Comparison of ENCODE assay signal across 8 mouse cellular contexts in the genomic region with DNA sequence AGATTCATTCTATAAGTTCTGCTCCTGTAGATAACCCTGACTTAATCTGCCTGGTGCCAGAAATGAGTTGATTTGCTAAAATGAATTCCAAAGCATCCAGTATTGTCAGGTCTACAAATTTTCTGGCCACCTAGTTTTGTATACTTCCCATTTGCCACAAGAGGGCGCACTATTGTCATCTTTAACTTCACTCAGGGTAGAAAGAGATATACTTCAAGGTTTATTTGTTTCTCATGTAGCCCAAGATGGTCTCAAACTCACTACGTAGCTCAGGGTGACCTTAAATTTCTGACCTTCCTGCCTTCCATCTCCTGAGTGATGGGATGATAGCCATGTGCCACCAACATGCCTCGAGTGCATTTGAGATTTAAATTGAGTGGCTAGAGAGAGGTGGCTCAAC. TPM values are rescaled to one million over a fixed set of nuclear protein-coding genes. Genes with fewer than 3 reads are reported as not detected.
DNase-seq lines count a peak whose midpoint lies in the region; ATAC-seq and TF ChIP-seq lines count a peak whose summit lies in the region.

No protein-coding gene starts in this region.

- 0 out of 2 replicates have a peak, but pooled peaks have one; percentile 17 for TF ChIP-seq CTCF in kidney, adult 2 months (conservative IDR thresholded peaks at IDR 0.05; ENCODE audit: insufficient read depth, insufficient read length, low read depth, low read length)
- TF ChIP-seq CTCF in liver, embryonic 14.5 days (IDR thresholded peaks at IDR 0.05; ENCODE audit: low read depth), result peak; percentile 72

- H3K4me1 ChIP-seq in kidney, adult 2 months (ENCODE audit: control insufficient read depth, insufficient read depth, low read length), result peaks cover 17% of the 10 kb centered on the region
- 0 out of 4 replicates have a peak, but pooled peaks cover 0 to 2% of the 10 kb centered on the region in 2 experiments for H3K4me1 ChIP-seq in ES-E14 (ENCODE audit: control insufficient read depth in 2 of 2, insufficient read depth in 2 of 2, low read length in 2 of 2, poor library complexity in 1 of 2)
- peaks cover 0 to 6% of the 10 kb centered on the region in 2 experiments; a peak in 2 of 4 replicates for H3K4me1 ChIP-seq in liver, embryonic 14.5 days (replicated peaks; ENCODE audit: control insufficient read depth in 2 of 2, insufficient read depth in 2 of 2, low read length in 1 of 2)

- no peak overlapping the region for H3K27ac ChIP-seq in kidney, adult 2 months (ENCODE audit: insufficient read depth, low read depth, low read length)
- H3K27ac ChIP-seq in ES-E14 (ENCODE audit: insufficient read depth, low read depth, low read length, poor library complexity, severe bottlenecking), result no peak overlapping the region
- H3K27ac ChIP-seq in liver, embryonic 14.5 days, result no peak overlapping the region

- peak; percentile 55 for ATAC-seq in liver, embryonic 14.5 days (ENCODE audit: insufficient read depth)

- no peaks in the 10 kb centered on the region for H3K36me3 ChIP-seq in kidney, adult 2 months (ENCODE audit: control insufficient read depth, insufficient read depth, low read length)
- H3K36me3 ChIP-seq in ES-E14 (ENCODE audit: control insufficient read depth, insufficient read depth, low read length, poor library complexity, severe bottlenecking), result no peaks in the 10 kb centered on the region
- H3K36me3 ChIP-seq in liver, embryonic 14.5 days (replicated peaks; ENCODE audit: control insufficient read depth, insufficient read depth, low read depth), result no peaks in the 10 kb centered on the region

- peak; percentile 52 for DNase-seq in kidney, adult 2 months
- no peak for DNase-seq in kidney, postnatal 4 days
- DNase-seq in ES-E14 (ENCODE audit: low read depth, low spot score), result peak; percentile 43
- peak; percentile 72 for DNase-seq in c-Kit-positive CD71-positive TER-119-positive erythroid progenitor cells, embryonic 14.5 days (ENCODE audit: low spot score)
- DNase-seq in liver, embryonic 14.5 days (ENCODE audit: low read depth in 3 of 3, low spot score in 3 of 3), result peak; percentile 48 to 63 (median 55)
- DNase-seq in urinary bladder, adult 18-20 months (ENCODE audit: low spot score in 2 of 2), result no peak
- no peak for DNase-seq in thymus, adult 18-20 months
- DNase-seq in adrenal gland, postnatal 36 days, result no peak

- TF ChIP-seq POLR2A in kidney, adult 2 months (IDR thresholded peaks at IDR 0.05; ENCODE audit: low read depth, low read length), result no peak

- no peaks in the 10 kb centered on the region for H3K9me3 ChIP-seq in ES-E14 (ENCODE audit: control insufficient read depth, insufficient read depth, low read depth, low read length)
- H3K9me3 ChIP-seq in liver, embryonic 14.5 days (ENCODE audit: control insufficient read depth, low read length), result no peaks in the 10 kb centered on the region

- H3K9ac ChIP-seq in ES-E14 (ENCODE audit: insufficient read depth, low read depth, low read length, poor library complexity, severe bottlenecking), result no peak overlapping the region
- H3K9ac ChIP-seq in liver, embryonic 14.5 days (replicated peaks), result no peak overlapping the region

- no peak for TF ChIP-seq EP300 in liver, embryonic 14.5 days (IDR thresholded peaks at IDR 0.05; ENCODE audit: low read depth)

- WGBS in kidney, adult 2 months, result 21% methylated on average over 3 of the region's 3 CpGs
- 28% methylated on average over 3 of the region's 3 CpGs for WGBS in liver, embryonic 14.5 days (ENCODE audit: insufficient replicate concordance)

- H3K4me3 ChIP-seq in kidney, adult 2 months (ENCODE audit: insufficient read depth, low read depth, low read length), result no peak overlapping the region
- H3K4me3 ChIP-seq in ES-E14 (ENCODE audit: insufficient read depth in 1 of 2, low read depth in 1 of 2, low read length in 2 of 2, poor library complexity in 1 of 2, severe bottlenecking in 1 of 2), result no peak overlapping the region
- no peak overlapping the region for H3K4me3 ChIP-seq in liver, embryonic 14.5 days (ENCODE audit: insufficient read depth in 1 of 2, low read depth in 2 of 2, low read length in 2 of 2)

- no peaks in the 10 kb centered on the region for H3K27me3 ChIP-seq in kidney, adult 2 months (replicated peaks; ENCODE audit: control insufficient read depth, insufficient read depth, low read length)
- H3K27me3 ChIP-seq in liver, embryonic 14.5 days (ENCODE audit: control insufficient read depth, insufficient read depth, low read length), result no peaks in the 10 kb centered on the region

- in situ Hi-C loops in ES-E14 (cut with MboI; ENCODE audit: low sequenced_read_pairs in 2 of 2, unreplicated experiment in 2 of 2), result no loop called here

- H3K4me2 ChIP-seq in liver, embryonic 14.5 days (ENCODE audit: low read depth), result no peak overlapping the region

TF ChIP-seq in ES-E14, 5 proteins besides CTCF, POLR2A, EP300 and RAD21:
- TF ChIP-seq HCFC1 (IDR thresholded peaks at IDR 0.05; ENCODE audit: borderline replicate concordance, insufficient read depth, low read length) (no peak), ZC3H11A (IDR thresholded peaks at IDR 0.05; ENCODE audit: borderline replicate concordance, low read depth, low read length) (peak; percentile 30)

RNA-seq across cellular contexts. Expression of a gene that starts 16.4 kb away (rescaled TPM):
- 41.0 and 42.9 TPM in 2 replicates for polyA plus RNA-seq in kidney, adult 2 months (2012; rRNA removed)
- total RNA-seq in ES-E14 (2012; rRNA removed), result 9.4 and 12.7 TPM in 2 replicates
- 6.6 and 6.9 TPM in 2 replicates for polyA plus RNA-seq in liver, embryonic 14.5 days (2012; rRNA removed)
- 15.1 and 19.0 TPM in 2 replicates for polyA plus RNA-seq in liver, embryonic 14.5 days (2014; fragmentation: Nextera tagmentation; extraction: Ambion mirVana)
- 1 to 10 TPM; 4.5 to 6.1 TPM for total RNA-seq in adrenal gland, postnatal 36 days (2021)

RNA-seq across cellular contexts. Expression of a gene that starts 38.2 kb away (rescaled TPM):
- 23.1 and 25.6 TPM in 2 replicates for polyA plus RNA-seq in kidney, adult 2 months (2012; rRNA removed)
- 81.8 and 85.5 TPM in 2 replicates for total RNA-seq in ES-E14 (2012; rRNA removed)
- 24.6 and 30.9 TPM in 2 replicates for polyA plus RNA-seq in liver, embryonic 14.5 days (2012; rRNA removed)
- 16.0 and 18.5 TPM in 2 replicates for polyA plus RNA-seq in liver, embryonic 14.5 days (2014; fragmentation: Nextera tagmentation; extraction: Ambion mirVana)
- 10 to 100 TPM; 28.5 to 35.5 TPM for total RNA-seq in adrenal gland, postnatal 36 days (2021)

RNA-seq across cellular contexts. Expression of a gene that starts 49.5 kb away (rescaled TPM):
- 44.0 and 46.3 TPM in 2 replicates for polyA plus RNA-seq in kidney, adult 2 months (2012; rRNA removed)
- total RNA-seq in ES-E14 (2012; rRNA removed), result 49.2 and 51.8 TPM in 2 replicates
- 12.1 and 14.7 TPM in 2 replicates for polyA plus RNA-seq in liver, embryonic 14.5 days (2012; rRNA removed)
- 28.0 and 33.7 TPM in 2 replicates for polyA plus RNA-seq in liver, embryonic 14.5 days (2014; fragmentation: Nextera tagmentation; extraction: Ambion mirVana)
- total RNA-seq in adrenal gland, postnatal 36 days (2021), result 10 to 100 TPM; 32.3 to 43.3 TPM

Comparison
In these comparisons a context has a peak if more than half of its experiments do, and no peak if none do; other contexts are left out.
1. DNase-seq: peak in kidney, adult 2 months (single experiment), ES-E14 (single experiment), c-Kit-positive CD71-positive TER-119-positive erythroid progenitor cells, embryonic 14.5 days (single experiment) and liver, embryonic 14.5 days (3 of 3); none in kidney, postnatal 4 days (0 of 2), urinary bladder, adult 18-20 months (0 of 2), thymus, adult 18-20 months (0 of 2) and adrenal gland, postnatal 36 days (0 of 2).